ENCODE assay signal across 8 mouse cellular contexts in the genomic region with DNA sequence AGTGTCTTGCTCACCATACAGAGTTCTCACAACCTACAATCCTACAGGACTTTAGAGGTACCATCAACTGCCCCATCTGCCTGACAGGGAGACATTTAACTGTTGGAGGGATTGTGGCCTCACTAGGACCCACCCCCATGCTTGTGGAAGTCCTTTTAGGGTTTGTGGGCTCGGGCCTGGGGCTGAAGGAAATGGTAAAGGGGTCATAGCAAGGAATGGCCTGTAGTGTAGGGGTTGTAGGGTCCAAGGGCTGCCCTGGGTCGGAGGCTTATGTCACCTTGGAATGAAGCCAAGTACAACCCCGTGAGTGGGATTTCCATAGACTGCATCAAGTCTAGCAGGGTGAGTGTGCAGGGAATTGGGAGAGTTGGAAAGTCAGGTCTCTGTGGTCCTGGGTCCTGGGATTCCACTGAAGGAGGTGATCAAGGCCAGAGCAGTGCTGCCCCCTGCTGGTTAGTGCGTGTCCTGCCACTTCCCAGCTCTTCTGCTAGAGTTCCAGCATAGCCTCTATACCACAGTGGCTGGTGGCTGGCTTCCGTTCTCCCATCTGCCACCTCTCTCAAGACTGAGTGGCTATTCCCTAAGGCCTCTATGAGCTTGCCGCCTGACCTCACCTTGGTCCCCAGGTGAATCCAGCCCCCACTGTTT. TPM values are rescaled to one million over a fixed set of nuclear protein-coding genes. Genes with fewer than 3 reads are reported as not detected.
DNase-seq lines count a peak whose midpoint lies in the region; ATAC-seq lines count a peak whose summit lies in the region.

No protein-coding gene starts in this region.

- ATAC-seq in erythroid progenitor cell, adult 5-6 weeks (replicated peaks; ENCODE audit: low FRiP score, poor library complexity, severe bottlenecking) = no peak; the same call in 1 of the 2 replicates

- DNase-seq in left cerebral cortex, adult 18-20 months (ENCODE audit: low spot score in 2 of 2) = peak; percentile 42 to 52
- DNase-seq in left cerebral cortex, postnatal 36 days (ENCODE audit: low spot score in 2 of 2) = no peak
- peak; percentile 75 for DNase-seq in NIH3T3 (ENCODE audit: low read depth)
- DNase-seq in cerebellum, postnatal 36 days = peak; percentile 35 to 44
- peak; percentile 80 for DNase-seq in heart, postnatal 4 days
- DNase-seq in liver = peak; percentile 71
- DNase-seq in retina, postnatal 7 days (ENCODE audit: low read depth, low spot score) = peak; percentile 25

- intact Hi-C loops in left cerebral cortex, postnatal 36 days (cut with DNase I) = no loop called here

RNA-seq across cellular contexts. Expression of a gene that starts 19.6 kb away (rescaled TPM):
- under 1 TPM; 0.28 TPM for total RNA-seq in left cerebral cortex, adult 18-20 months (2021)
- total RNA-seq in left cerebral cortex, postnatal 36 days (2021) = under 1 TPM; 0.74 to 0.75 TPM
- 1 to 10 TPM; 3.8 to 4.0 TPM for total RNA-seq in heart, postnatal 4 days (2021)
- not detected in 2 replicates for total RNA-seq in erythroid progenitor cell, adult 5-6 weeks (2015; ENCODE audit: low replicate concordance)
- not detected in 2 replicates for total RNA-seq in erythroid progenitor cell, adult 5-6 weeks (2017; ENCODE audit: low replicate concordance)

RNA-seq across cellular contexts. Expression of a gene that starts 30.9 kb away (rescaled TPM):
- 10 to 100 TPM in 1 of 2 experiments, 1 to 10 TPM in 1; 9.2 to 10.8 TPM for total RNA-seq in left cerebral cortex, adult 18-20 months (2021)
- total RNA-seq in left cerebral cortex, postnatal 36 days (2021) = 10 to 100 TPM; 11.8 to 12.0 TPM
- total RNA-seq in heart, postnatal 4 days (2021) = 10 to 100 TPM; 11.6 to 12.3 TPM
- total RNA-seq in erythroid progenitor cell, adult 5-6 weeks (2015; ENCODE audit: low replicate concordance) = 5.4 TPM in 1 of 2 replicates, not detected in the other
- total RNA-seq in erythroid progenitor cell, adult 5-6 weeks (2017; ENCODE audit: low replicate concordance) = 0.39 TPM in 1 of 2 replicates, not detected in the other

Comparison
In these comparisons a context has a peak if more than half of its experiments do, and no peak if none do; other contexts are left out.
1. DNase-seq: peak in left cerebral cortex, adult 18-20 months (2 of 2), NIH3T3 (single experiment), cerebellum, postnatal 36 days (2 of 2), heart, postnatal 4 days (single experiment), liver (single experiment) and retina, postnatal 7 days (single experiment); none in left cerebral cortex, postnatal 36 days (0 of 2).